Mouse (Mus musculus): ENCODE results near the gene Shisa9. TPM values are rescaled to one million over a fixed set of nuclear protein-coding genes. Genes with fewer than 3 reads are reported as not detected.

The Shisa9 gene
- total RNA-seq, 2 experiments from 2014 or later, result 55.6 to 58.7 TPM

- no peak for DNase-seq (ENCODE audit: low spot score in 2 of 2)
Observed at GRCm38 (mm10) chr16:12196841-12197240, 212.9 kb downstream of the Shisa9 start.

GRCm38 (mm10) chr16:12197611-12198010, 213.7 kb downstream of the Shisa9 start:
- peak; percentile 38 to 51 for DNase-seq (ENCODE audit: low spot score in 2 of 2)

- DNase-seq (ENCODE audit: low spot score in 2 of 2), result peak in 1 of 2 experiments; percentile 29
Observed at GRCm38 (mm10) chr16:12201216-12201615, 217.3 kb downstream of the Shisa9 start.

- no peak for DNase-seq (ENCODE audit: low spot score in 2 of 2)
Observed at GRCm38 (mm10) chr16:12202151-12202550, 218.2 kb downstream of the Shisa9 start.

GRCm38 (mm10) chr16:12203055-12203454, 219.1 kb downstream of the Shisa9 start:
- no peak for DNase-seq (ENCODE audit: low spot score in 2 of 2)

- no peak for DNase-seq (ENCODE audit: low spot score in 2 of 2)
Observed at GRCm38 (mm10) chr16:12204423-12204822, 220.5 kb downstream of the Shisa9 start.

- DNase-seq (ENCODE audit: low spot score in 2 of 2), result no peak
Observed at GRCm38 (mm10) chr16:12206421-12206950, 222.6 kb downstream of the Shisa9 start.

GRCm38 (mm10) chr16:12206951-12207350, 223.0 kb downstream of the Shisa9 start:
- DNase-seq (ENCODE audit: low spot score in 2 of 2), result no peak

GRCm38 (mm10) chr16:12209355-12209754, 225.4 kb downstream of the Shisa9 start:
- no peak for DNase-seq (ENCODE audit: low spot score in 2 of 2)

- no peak for DNase-seq (ENCODE audit: low spot score in 2 of 2)
Observed at GRCm38 (mm10) chr16:12209819-12210218, 225.9 kb downstream of the Shisa9 start.

- no peak for DNase-seq (ENCODE audit: low spot score in 2 of 2)
Observed at GRCm38 (mm10) chr16:12214018-12214417, 230.1 kb downstream of the Shisa9 start.

- DNase-seq (ENCODE audit: low spot score in 2 of 2), result no peak
Observed at GRCm38 (mm10) chr16:12217289-12218150, 233.6 kb downstream of the Shisa9 start.

GRCm38 (mm10) chr16:12218151-12218532, 234.2 kb downstream of the Shisa9 start:
- DNase-seq (ENCODE audit: low spot score in 2 of 2), result no peak

GRCm38 (mm10) chr16:12219821-12220220, 235.9 kb downstream of the Shisa9 start:
- DNase-seq (ENCODE audit: low spot score in 2 of 2), result no peak

GRCm38 (mm10) chr16:12223537-12223936, 239.6 kb downstream of the Shisa9 start:
- no peak for DNase-seq (ENCODE audit: low spot score in 2 of 2)

- no peak for DNase-seq (ENCODE audit: low spot score in 2 of 2)
Observed at GRCm38 (mm10) chr16:12226937-12227336, 243.0 kb downstream of the Shisa9 start.

- peak in 1 of 2 experiments; percentile 22 for DNase-seq (ENCODE audit: low spot score in 2 of 2)
Observed at GRCm38 (mm10) chr16:12233288-12233687, 249.4 kb downstream of the Shisa9 start.

GRCm38 (mm10) chr16:12234289-12234688, 250.4 kb downstream of the Shisa9 start:
- no peak for DNase-seq (ENCODE audit: low spot score in 2 of 2)

- no peak for DNase-seq (ENCODE audit: low spot score in 2 of 2)
Observed at GRCm38 (mm10) chr16:12238611-12239010, 254.7 kb downstream of the Shisa9 start.

- DNase-seq (ENCODE audit: low spot score in 2 of 2), result no peak
Observed at GRCm38 (mm10) chr16:12259361-12259760, 275.4 kb downstream of the Shisa9 start.

GRCm38 (mm10) chr16:12265828-12266227, 281.9 kb downstream of the Shisa9 start:
- no peak for DNase-seq (ENCODE audit: low spot score in 2 of 2)

GRCm38 (mm10) chr16:12300523-12300922, 316.6 kb downstream of the Shisa9 start:
- no peak for DNase-seq (ENCODE audit: low spot score in 2 of 2)

GRCm38 (mm10) chr16:12303420-12303819, 319.5 kb downstream of the Shisa9 start:
- no peak for DNase-seq (ENCODE audit: low spot score in 2 of 2)
